Mouse (Mus musculus) small intestine, adult 2 months (tissue): ENCODE data around the gene Mcf2l. TPM values are rescaled to one million over a fixed set of nuclear protein-coding genes. Genes with fewer than 3 reads are reported as not detected.

Experiments
- H3K27ac ChIP-seq: fragments of 200-500 bp; 2 replicates; pipeline ENCODE4 v1.5.1; 2012; ENCODE audit warnings: low read depth, low read length, control low read depth, inconsistent platforms; ENCODE audit not compliant: insufficient read depth
- H3K27me3 ChIP-seq: fragments of 200-500 bp; 2 replicates; pipeline ENCODE4 v1.6.1; 2012; ENCODE audit warnings: mild to moderate bottlenecking, moderate library complexity, low read length, inconsistent platforms; ENCODE audit not compliant: control insufficient read depth, insufficient read depth
- H3K36me3 ChIP-seq: fragments of 200-500 bp; 2 replicates; pipeline ENCODE4 v1.6.1; 2012; ENCODE audit warnings: mild to moderate bottlenecking, low read length, control low read depth, inconsistent platforms; ENCODE audit not compliant: control insufficient read depth, insufficient read depth
- H3K4me1 ChIP-seq: fragments of 200-500 bp; 2 replicates; pipeline ENCODE4 v1.6.1; 2012; ENCODE audit warnings: low read length, inconsistent platforms, mixed read lengths; ENCODE audit not compliant: control insufficient read depth, insufficient read depth, insufficient read length
- H3K4me3 ChIP-seq: fragments of 200-500 bp; 2 replicates; pipeline ENCODE4 v1.5.1; 2012; ENCODE audit warnings: low read depth, mild to moderate bottlenecking, control low read depth, inconsistent platforms, low read length, moderate library complexity
- CTCF ChIP-seq: fragments of 200-500 bp; IDR thresholded peaks from 2 replicates; pipeline ENCODE4 v1.5.1; 2012; ENCODE audit warnings: low read depth, mild to moderate bottlenecking, control low read depth, inconsistent platforms, low read length, moderate library complexity, mixed read lengths; ENCODE audit not compliant: insufficient replicate concordance, insufficient read length; ENCODE audit errors: extremely low read depth
- POLR2A ChIP-seq: fragments of 200-500 bp; IDR thresholded peaks from 2 replicates; pipeline ENCODE4 v1.6.1; 2012; ENCODE audit warnings: low read depth, mild to moderate bottlenecking, control low read depth, inconsistent platforms, low read length, moderate library complexity
- whole genome bisulfite sequencing: fragments of 180-500 bp; shearing (Covaris S2); methylation state at CpG from one replicate; pipeline ENCODE4 v1.1.7; 2018; 5-methylcytosine and 5-hydroxymethylcytosine counted together
- polyA plus RNA-seq: library from polyadenylated mRNA; depleted of rRNA; stranded (reverse); fragments of >200 nt; gene quantifications from 2 replicates; pipeline ENCODE4 v1.2.3, GENCODE M21; 2012

The Mcf2l gene
- polyA plus RNA-seq, 1 experiment = 11.2 TPM

DNA sequence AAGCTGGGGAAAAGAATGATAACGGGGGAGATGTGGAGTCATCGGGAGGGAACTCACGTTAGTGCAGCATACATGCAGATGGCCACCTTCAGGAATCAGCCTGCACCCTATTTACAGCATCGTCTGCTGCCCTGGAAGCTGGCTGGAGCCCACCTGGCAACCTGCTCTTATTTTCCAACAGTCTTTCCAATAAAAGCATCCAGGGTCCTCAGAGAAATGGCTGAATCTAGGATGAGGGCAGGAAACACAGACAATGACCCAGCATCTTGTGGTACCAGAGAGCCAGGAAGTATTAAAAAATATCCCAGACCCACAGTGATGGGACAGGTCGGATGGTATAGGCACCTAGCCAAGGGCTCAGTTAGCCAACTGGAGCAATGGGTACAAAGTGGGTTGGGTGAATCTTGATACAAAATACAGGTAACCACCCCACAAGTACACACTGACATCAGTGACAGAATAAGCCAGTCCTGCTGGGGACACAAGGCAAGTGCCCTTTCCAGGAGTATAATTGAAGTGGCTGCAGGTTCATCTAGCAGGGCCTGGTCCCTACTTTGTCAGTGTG is 19.4 kb downstream of the Mcf2l start:
- H3K27me3 ChIP-seq = no peaks in the 10 kb centered on the region
- no peak for TF ChIP-seq CTCF
- no peak for TF ChIP-seq POLR2A
- H3K27ac ChIP-seq = no peak overlapping the region
- H3K4me3 ChIP-seq = no peak overlapping the region
- 79% methylated on average over 5 of the region's 5 CpGs for WGBS
- H3K36me3 ChIP-seq = no peaks in the 10 kb centered on the region
- peaks cover 4% of the 10 kb centered on the region; the same call in 1 of the 2 replicates for H3K4me1 ChIP-seq

DNA sequence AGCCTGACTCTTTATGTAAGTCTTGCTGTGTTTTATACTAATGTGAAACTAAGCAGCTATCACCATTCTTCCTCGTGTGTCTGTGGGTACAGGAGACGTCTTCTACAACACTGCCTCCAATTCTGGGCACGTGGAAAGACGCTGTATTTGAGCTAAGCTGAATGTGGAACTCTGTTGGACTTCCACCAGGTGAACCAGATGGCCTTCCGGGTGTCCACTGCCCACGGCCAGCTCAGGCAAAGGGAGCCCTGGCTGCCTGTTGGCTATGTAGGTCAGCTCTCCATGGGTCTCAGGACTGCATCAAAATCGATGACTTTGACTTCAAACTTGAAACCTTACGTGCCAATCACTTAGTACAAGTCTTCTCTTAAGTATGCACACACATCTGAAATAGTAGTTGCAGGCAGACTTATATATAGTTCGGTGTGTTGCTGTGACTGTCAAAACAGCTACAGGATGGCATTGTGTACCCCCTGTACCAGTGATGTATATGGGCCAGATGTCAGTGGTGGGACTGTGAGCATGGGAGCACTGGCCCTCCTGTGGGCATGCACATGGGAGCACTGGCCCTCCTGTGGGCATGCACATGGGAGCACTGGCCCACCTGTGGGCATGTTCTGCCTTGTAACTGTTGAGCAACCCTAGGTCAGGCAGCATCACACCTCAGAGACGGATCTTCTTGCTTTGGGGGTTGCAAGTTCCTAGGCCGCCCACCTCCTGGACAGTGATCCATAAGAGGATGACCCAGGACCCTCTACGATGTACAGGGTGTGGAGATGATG is 20.4 kb downstream of the Mcf2l start:
- Histone ChIP-seq H3K4me3 (no peak overlapping the region), H3K4me1 (peaks cover 5% of the 10 kb centered on the region; the same call in 1 of the 2 replicates), H3K27ac (no peak overlapping the region), H3K27me3 (no peaks in the 10 kb centered on the region), H3K36me3 (no peaks in the 10 kb centered on the region)
- 84% methylated on average over 12 of the region's 12 CpGs for WGBS
- no peak for TF ChIP-seq POLR2A
- no peak for TF ChIP-seq CTCF

DNA sequence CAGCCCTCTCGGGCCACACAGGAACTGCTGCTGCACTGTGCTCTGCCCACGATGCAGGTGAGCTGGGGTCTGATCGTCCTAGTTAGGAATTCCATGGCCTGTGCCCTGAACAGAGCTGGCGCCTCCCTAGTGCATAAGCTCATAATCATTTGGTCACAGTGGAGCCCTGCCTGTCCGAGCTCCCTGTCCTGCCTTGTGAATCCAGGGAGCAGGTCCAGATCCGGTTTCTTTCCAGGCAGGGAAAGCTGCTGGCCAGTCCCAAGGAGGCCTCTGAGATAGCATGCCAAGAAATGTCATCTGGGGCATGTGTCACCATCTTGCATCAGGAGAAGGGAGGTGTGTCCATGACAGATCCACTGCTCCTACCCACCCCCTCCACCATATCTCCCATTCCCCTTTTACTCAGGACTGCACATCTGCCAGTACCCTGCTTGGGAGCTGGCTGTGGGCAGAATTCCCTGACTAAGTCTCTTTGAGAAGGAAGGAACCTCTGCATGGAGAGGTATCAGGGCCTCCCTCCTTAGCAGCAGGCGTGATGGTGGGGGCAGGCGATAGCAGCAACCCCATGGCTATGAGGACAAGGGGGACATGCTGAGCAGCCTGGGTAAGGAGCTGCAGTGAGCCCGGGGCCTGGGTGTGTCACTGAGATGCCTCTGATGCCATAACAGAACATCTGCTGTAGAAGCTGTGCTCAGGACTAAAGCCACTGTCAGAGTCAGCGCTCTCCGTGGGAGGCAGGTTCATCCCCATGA is 21.4 kb downstream of the Mcf2l start:
- WGBS = 85% methylated on average over 11 of the region's 11 CpGs

DNA sequence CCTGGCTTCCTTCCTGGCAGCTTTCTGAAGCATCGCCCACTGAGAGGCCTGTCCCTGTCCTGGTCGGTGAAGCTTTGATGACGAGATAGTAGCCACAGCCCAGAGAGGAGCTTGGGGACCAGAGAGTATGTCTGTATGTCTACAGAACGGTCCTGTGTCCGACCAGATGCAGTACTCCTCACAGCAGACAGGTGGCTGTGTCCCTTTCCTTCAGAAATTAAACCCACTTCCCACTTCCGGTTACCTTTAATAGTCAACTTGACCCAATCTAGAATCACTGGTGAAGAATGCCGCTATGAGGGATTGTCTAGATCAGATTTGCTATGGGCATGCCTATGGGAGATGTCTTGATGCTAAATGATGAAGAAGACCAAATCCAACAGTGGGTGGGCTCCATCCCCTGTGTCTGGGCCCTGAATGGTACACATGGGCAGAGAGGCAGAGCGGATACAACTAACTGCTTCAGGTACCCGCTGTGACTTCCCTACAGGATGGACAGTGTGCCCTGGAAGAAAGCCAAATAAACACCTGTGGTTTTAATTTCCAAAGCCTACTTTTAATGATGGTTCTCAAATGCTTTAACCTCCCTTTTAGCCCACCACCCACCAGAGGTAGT is 22.0 kb downstream of the Mcf2l start:
- TF ChIP-seq POLR2A = no peak
- TF ChIP-seq CTCF = no peak
- no peaks in the 10 kb centered on the region for H3K27me3 ChIP-seq
- peaks cover 5% of the 10 kb centered on the region for H3K4me1 ChIP-seq
- H3K27ac ChIP-seq = no peak overlapping the region
- H3K4me3 ChIP-seq = no peak overlapping the region
- no peaks in the 10 kb centered on the region for H3K36me3 ChIP-seq
- 70% methylated on average over 9 of the region's 9 CpGs for WGBS

More for the DNA sequence above, 21.4 kb downstream of the Mcf2l start:
- no peak overlapping the region for H3K4me3 ChIP-seq
- H3K4me1 ChIP-seq = peaks cover 5% of the 10 kb centered on the region
- H3K27ac ChIP-seq = no peak overlapping the region
- H3K27me3 ChIP-seq = no peaks in the 10 kb centered on the region
- no peaks in the 10 kb centered on the region for H3K36me3 ChIP-seq
- TF ChIP-seq POLR2A (no peak), CTCF (no peak)

DNA sequence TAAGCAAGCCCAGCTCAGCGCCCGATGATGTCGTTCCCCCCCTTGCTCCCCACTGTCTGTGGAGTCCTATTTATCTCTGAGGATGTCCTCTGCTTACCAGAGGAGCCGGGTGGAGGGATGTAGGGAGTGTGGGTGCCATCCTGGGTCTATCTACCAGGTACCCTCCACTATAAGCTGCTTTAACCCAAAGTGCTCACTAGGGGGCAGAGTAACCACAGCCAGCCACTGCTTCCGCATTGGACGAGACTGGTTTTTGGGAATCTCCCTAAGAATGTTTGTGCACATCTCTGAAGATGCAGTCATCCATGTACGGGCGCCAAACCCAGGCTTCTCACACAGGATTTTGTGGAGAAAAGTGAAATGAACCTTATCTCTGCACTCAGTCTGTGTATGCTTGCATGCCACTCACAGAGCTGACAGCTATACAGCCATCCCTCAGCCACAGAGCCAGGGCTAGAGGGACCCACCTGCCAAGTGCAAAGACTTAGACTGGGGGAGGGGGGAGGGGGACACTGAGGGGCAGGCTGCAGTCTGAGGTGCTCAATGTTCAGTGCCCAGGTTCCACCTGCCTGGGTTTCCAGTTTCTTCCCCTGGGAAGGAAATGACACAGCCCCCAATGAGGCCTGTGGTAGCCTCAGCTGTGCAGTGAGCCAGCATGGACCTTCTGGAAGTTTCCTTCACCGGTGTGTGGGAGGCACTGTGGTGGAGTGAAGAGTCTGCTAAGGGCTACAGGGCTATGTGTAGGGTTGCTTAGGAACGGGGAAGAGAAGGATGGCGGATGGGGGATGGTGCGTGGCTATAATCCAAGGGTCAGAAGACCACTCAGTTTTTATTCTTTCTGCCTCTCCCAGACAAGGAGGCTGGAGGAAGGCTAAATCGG is 23.1 kb downstream of the Mcf2l start:
- H3K4me1 ChIP-seq = peaks cover 5% of the 10 kb centered on the region
- no peaks in the 10 kb centered on the region for H3K27me3 ChIP-seq
- 45% methylated on average over 13 of the region's 13 CpGs for WGBS
- H3K27ac ChIP-seq = no peak overlapping the region
- no peak overlapping the region for H3K4me3 ChIP-seq
- TF ChIP-seq POLR2A = no peak
- peak; percentile 83; the same call in 1 of the 2 replicates for TF ChIP-seq CTCF
- H3K36me3 ChIP-seq = no peaks in the 10 kb centered on the region

DNA sequence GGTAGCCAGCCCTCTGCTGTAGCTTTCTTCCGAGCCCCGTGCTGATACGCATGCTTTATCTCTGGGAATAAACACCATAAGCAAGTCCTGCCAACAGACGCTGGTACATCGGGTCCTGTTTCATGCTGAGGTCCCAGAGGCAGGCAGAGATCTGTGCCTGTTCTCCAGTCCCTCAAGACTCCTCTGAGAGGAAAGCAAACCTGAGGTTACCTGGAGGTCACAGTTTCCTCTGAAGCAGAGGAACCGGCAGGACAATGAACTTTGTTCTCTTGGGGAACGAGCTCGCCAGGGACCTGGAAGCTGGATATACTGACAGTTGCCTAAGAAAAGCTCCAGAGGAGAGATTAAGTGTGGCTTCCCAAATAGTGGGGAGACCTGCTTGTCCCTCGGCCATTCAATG is 24.2 kb downstream of the Mcf2l start:
- H3K4me1 ChIP-seq = peaks cover 5% of the 10 kb centered on the region
- WGBS = 11% methylated on average over 9 of the region's 9 CpGs
- H3K36me3 ChIP-seq = no peaks in the 10 kb centered on the region
- TF ChIP-seq POLR2A (no peak), CTCF (no peak)
- H3K27ac ChIP-seq = no peak overlapping the region
- H3K27me3 ChIP-seq = no peaks in the 10 kb centered on the region
- H3K4me3 ChIP-seq = no peak overlapping the region
